Mouse (Mus musculus): ENCODE results near the gene Islr2.
"Not testable (repeated sequence)": the region's sequence is repeated elsewhere in the genome, so short reads cannot be mapped to it uniquely, and the experiment has no call there.

Islr2 gene

DNA sequence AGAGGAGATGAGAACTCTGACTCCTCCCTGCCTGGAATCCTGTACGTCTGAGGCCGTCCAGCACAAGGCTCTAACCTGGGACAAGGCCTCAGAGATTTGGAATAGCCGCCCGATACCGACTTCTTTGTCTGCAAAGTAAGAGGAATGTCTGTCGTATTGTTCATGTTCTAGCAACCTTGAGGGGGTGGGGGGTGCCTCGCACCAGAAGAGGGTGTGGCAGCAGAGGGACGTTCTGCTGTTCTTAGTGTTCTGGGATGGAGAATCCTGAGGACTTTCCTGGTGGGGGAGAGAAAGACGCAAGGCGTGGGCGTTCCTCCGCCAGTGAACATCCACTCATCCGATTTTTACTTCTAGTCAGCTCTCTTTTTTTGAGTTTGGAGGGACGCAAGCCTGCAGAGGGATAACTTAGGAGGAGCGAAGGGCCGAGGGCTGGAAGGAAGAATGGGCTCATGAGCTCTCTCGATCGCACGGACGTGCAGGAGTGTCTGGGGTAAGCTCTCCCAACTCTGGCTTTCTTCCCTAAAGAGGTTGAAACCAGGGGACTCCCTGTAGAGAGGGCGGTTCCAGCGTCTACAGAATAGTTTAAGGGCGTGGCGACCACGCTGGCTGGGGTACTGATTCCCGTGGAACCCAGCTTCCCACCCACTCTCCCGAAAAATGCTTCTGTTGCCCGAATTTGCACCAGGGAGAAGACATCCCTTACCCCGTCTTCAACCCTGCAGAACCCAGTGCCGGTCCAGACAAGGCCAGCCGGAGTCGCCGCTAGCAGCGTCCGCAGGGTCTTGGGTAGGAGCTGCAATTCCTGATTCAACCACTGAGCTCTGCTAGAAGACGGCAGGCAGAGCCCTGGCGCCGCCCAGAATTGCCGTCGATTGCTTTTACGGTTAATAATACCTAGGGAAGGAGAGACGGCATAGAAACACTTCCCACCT is at the start of gene Islr2, which contains the start of gene Islr:
Gene Islr2, minus strand, starts transcription at position 804 of the 932 bp plus-strand sequence.
Gene Islr, minus strand, starts transcription at position 791 of the 932 bp plus-strand sequence.
- no peak for DNase-seq (ENCODE audit: low spot score)

DNA sequence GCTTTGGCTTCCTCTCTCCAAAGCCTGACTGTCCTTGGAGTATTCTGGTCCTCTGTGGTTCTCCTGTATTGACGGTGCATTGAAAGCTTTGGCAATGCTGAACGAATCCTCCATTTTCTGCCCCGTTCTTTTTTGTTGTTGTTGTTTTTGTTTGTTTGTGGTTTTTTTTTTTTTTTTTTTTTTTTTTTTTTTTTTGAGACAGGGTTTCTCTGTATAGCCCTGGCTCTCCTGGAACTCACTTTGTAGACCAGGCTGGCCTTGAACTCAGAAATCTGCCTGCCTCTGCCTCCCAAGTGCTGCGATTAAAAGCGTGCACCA is 49.6 kb upstream of the Islr2 start:
- DNase-seq (ENCODE audit: low spot score): not testable (repeated sequence)

GRCm38 (mm10) chr9:58253033-58253804 is 49.1 kb upstream of the Islr2 start, which contains the start of gene Stoml1:
Gene Stoml1 (plus strand): TSS chr9:58253164.
- peak; percentile 82 for DNase-seq (ENCODE audit: low spot score)

- not testable (repeated sequence) for DNase-seq (ENCODE audit: low spot score)
Observed at GRCm38 (mm10) chr9:58250730-58251129, 46.6 kb upstream of the Islr2 start.

GRCm38 (mm10) chr9:58250322-58250721 is 46.2 kb upstream of the Islr2 start:
- no peak for DNase-seq (ENCODE audit: low spot score)

DNA sequence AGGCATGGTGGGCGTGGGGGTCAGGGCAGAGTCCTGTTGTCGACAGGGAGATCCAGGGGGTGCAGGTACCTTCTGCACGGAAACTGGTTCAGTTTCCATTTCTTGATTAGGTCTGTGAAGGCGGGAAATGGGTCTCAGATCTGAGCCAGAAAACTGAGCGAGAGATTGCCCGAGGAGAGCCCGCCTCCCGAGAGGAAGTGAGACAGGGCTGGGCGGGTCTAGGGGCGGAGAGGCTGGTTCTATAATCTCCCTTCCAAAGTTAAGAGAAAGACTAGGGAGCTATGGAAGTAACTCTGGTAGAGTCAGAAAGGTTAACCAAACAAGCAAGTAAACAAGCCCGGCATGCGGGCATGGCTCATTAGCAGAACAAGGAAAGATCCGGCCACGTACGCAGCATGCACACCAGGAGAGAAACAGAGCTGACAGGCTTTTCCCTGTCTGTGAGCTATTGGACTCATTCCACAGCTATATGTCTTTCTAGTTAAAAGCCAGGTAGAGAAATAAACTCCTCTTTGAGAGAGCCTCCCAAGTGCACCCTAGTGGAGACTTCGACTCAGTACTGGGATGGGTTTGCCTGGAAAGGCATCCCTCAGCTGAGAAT is 45.6 kb upstream of the Islr2 start, which contains the start of gene Pml:
Gene Pml, minus strand, starts transcription at position 195 of the 601 bp plus-strand sequence.
- DNase-seq (ENCODE audit: low spot score): no peak

DNA sequence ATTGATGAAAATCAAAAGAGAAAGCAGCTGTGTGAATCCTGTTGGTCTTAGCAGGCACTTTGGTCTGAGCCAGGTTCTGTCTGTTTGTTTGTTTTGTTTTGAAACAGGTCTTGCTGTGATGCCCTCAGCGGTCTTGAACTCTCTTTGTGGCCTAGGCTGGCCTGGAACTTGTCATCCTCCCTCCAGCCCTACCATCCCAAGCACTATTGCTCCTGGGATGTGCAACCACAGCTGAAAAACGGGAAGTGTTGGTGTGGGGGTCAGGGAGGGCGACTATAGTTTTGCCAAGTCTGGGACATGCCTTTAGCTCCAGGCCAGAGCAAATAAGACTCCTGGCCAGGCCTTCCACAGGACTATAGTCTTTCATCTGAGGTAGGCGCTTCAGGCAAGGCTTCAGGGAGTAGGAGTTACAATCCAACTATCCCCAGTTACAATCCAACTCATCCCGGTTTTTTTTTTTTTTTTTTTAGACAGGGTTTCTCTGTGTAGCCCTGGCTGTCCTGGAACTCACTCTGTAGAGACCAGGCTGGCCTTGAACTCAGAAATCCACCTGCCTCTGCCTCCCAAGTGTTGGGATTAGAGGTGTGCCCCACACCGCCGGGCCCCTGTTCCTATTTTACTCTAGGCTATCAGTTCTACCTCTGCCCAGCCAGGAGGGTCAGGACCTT is 44.8 kb upstream of the Islr2 start:
- no peak for DNase-seq (ENCODE audit: low spot score)

DNA sequence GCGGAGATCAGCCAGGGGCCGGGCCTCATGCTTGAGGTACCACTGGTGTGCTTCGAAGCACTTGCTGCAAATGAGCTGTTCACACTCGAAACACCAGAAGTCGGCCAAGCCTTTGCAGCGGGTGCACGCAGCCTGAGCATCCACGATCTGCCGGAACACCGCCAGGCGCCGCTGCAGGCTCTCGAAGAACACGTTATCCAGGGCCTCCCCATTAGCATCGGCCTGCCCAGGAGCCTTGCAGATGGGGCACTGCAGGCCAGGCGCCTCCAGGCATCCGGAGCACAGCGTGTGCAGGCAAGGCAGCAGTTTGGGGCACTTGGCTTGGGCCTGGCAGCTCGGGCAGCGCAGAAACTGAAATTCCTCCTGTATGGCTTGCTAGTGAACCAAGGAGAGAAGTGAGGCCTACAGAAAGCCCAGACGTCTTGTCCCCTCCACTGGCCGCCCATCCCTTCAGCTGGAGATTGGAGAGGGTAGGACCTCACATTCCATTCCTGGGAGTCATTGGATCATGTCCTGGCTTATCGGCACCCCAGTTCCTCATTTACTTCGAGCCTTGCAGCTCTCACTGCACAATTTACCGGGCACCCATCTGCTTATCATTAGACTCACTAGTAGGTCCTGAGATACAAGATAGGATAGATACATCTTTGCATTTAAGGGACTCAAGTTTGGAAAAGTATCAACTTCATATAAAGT is 43.1 kb upstream of the Islr2 start:
- DNase-seq (ENCODE audit: low spot score): peak; percentile 52

DNA sequence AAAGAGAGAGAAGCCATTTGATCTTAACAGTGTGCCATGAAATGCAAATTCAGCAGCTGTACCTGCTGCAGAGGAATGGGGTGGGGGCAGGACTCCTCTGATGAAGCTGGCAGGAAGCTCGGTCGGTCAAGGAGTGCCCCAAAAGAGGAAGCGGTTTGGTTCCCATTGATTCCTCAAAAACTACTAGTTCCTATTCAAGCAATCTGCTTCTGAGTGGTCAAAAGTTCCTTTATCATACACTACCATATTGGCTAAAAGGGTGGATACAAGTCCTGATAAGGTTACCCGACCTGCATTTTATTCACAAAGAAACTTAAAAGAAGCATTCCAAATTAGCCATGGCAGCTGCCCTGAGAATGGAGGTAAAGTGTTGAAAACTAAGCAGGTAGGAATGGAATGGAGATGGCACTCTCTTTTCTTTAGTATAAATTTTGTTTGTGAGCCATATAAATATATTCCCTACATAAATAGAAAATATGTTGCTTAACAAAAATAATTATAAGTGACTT is 42.0 kb upstream of the Islr2 start:
- DNase-seq (ENCODE audit: low spot score): no peak

DNA sequence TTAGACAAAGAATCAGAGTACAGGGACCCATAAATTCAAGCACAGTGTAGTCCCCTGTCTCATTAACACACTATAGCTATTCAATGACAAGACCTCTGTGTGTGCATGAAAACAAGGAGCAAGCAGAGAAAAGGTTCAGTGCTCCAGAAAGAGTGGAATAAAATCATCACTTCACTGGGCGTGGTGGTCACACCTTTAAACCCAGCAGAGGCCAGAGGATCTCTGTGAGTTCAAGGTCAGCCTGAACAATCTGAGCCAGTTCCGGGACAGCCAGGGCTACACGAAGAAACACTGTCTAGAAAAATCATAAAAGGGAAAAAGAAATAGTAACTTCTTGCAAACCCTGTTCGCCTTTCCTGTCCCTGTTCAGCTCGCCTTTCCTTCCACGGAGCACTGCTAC is 39.6 kb upstream of the Islr2 start:
- no peak for DNase-seq (ENCODE audit: low spot score)

DNA sequence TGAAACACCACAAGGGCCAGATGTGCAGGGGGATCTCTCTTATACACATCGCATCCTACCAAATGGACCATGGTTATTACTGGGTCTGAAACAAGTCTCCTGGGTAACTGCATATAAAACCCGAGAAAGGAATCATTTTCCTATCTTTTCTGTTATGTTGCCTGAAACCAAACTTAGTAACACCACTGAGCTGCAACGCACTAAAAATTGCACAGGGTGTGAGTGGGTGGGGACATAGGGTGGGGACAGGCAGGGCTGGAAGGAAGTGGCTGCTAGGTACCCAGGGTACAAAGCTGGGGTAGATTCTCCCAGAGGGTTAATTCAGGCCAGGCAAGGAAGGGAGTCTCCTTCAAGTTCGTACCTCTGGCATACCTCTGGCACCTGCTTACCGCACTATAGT is 38.6 kb upstream of the Islr2 start:
- no peak for DNase-seq (ENCODE audit: low spot score)

GRCm38 (mm10) chr9:58241780-58242485 is 37.8 kb upstream of the Islr2 start:
- DNase-seq (ENCODE audit: low spot score): no peak

DNA sequence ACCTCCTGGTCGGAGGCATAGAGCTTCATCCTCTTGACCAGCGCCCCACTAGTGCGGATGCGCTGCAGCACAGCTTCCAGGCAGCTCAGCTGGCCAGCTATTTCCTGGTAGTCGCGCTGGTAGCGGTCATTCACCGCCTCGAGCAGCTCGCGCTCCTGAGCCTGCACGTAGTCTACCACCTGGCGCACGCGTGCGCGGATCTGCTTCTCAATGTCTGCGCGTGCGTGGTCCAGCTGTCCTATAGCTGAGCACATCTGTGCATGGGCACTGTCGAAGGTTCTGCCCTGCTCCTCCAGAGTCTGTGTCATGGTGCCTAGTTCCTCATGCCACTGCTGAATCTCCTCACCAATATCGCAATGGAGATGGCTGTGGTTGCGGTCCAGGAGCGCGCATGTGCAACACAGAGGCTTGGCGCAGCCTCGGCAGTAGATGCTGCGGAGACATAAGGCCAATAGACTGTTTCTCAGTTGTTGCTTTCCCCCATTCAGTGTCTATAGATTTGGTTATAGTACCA is 30.4 kb upstream of the Islr2 start:
- DNase-seq (ENCODE audit: low spot score): no peak

GRCm38 (mm10) chr9:58232374-58232773 is 28.3 kb upstream of the Islr2 start:
- no peak for DNase-seq (ENCODE audit: low spot score)

- DNase-seq (ENCODE audit: low spot score): no peak
Observed at GRCm38 (mm10) chr9:58231746-58232145, 27.6 kb upstream of the Islr2 start.

DNA sequence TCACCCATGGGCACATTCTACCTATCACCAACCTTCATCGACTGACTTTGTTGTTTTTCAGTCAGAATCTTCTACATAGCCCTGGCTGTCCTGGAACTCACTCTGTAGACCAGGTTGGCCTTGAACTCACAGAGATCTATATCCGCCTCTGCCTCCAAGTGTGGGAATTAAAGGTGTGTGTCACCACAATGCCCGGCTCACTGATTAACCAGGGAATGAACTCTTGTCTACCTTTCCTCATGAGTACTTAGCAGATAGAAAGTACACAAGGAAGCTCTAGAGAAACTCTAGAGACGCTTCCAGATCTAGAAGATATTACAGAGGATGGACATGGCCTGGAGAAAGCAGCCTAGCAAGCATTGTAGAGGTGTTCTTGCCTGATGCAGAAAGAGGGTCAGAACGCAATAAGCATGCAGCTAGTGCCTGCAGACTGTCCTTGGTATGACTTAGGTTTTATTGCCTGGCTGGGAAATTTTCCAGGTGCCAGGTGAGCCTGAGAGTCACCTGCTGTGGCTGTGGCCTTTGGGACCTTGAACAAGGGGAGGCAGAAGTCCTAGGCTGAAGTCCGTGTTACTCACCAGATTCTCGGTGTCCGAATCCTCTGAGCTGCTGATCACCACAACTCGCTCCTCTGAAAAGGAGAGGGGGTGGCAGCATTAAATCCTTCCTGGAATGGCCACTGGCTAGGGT is 24.8 kb upstream of the Islr2 start:
- DNase-seq (ENCODE audit: low spot score): no peak

GRCm38 (mm10) chr9:58225915-58226913 is 22.1 kb upstream of the Islr2 start:
- DNase-seq (ENCODE audit: low spot score): no peak

- no peak for DNase-seq (ENCODE audit: low spot score)
Observed at GRCm38 (mm10) chr9:58224356-58224755, 20.2 kb upstream of the Islr2 start.
